Mouse (Mus musculus) kidney, adult 2 months (tissue): ENCODE measurements around the gene Acot6.

Experiments used
- CTCF ChIP-seq: fragments of 200-500 bp; conservative IDR thresholded peaks from 2 replicates; pipeline ENCODE4 v1.5.1; 2011; ENCODE audit warnings: low read depth, mild to moderate bottlenecking, control low read depth, low read length, moderate library complexity, mixed read lengths; ENCODE audit not compliant: insufficient read depth, insufficient read length
- POLR2A ChIP-seq: fragments of 200-500 bp; IDR thresholded peaks from one replicate; pipeline ENCODE4 v1.6.1; 2011; ENCODE audit warnings: low read depth, low read length, control low read depth

- TF ChIP-seq CTCF (no peak), POLR2A (no peak)
These were observed 36.6 kb upstream of the Acot6 start for GRCm38 (mm10) chr12:84063833-84064232.
